Mouse (Mus musculus) C2C12 (cell line): ENCODE results near the gene Tex36. TPM values are rescaled to one million over a fixed set of nuclear protein-coding genes. Genes with fewer than 3 reads are reported as not detected.

ENCODE experiments used
- H3K27me3 ChIP-seq: one replicate; pipeline ENCODE4 v1.6.1; 2011; ENCODE audit not compliant: control insufficient read depth, insufficient read depth, insufficient read length
- H3K36me3 ChIP-seq: one replicate; pipeline ENCODE4 v1.6.1; 2011; ENCODE audit not compliant: control insufficient read depth, insufficient read depth
- H3K4me3 ChIP-seq: one replicate; pipeline ENCODE4 v1.5.1; 2011; ENCODE audit warnings: mild to moderate bottlenecking, control low read depth; ENCODE audit not compliant: poor library complexity, insufficient read depth, severe bottlenecking
- H3K79me2 ChIP-seq: one replicate; pipeline ENCODE4 v1.6.1; 2011; ENCODE audit not compliant: control insufficient read depth, insufficient read depth
- H3K79me3 ChIP-seq: one replicate; pipeline ENCODE4 v1.6.1; 2011; ENCODE audit warnings: low read depth, control low read depth
- H3ac ChIP-seq: one replicate; pipeline ENCODE3; 2011; ENCODE audit warnings: low read depth; ENCODE audit not compliant: control insufficient read depth, insufficient read length
- CEBPB ChIP-seq: IDR thresholded peaks from one replicate; pipeline ENCODE4 v1.6.1; 2011; ENCODE audit warnings: low read depth, mild to moderate bottlenecking, control low read depth, moderate library complexity
- CTCF ChIP-seq: IDR thresholded peaks from one replicate; pipeline ENCODE4 v1.5.1; 2011; ENCODE audit not compliant: control insufficient read depth, insufficient read depth, insufficient read length
- FOSL1 ChIP-seq: IDR thresholded peaks from one replicate; pipeline ENCODE4 v1.8.0; 2011; ENCODE audit warnings: mild to moderate bottlenecking, low read length; ENCODE audit not compliant: poor library complexity, insufficient read depth, severe bottlenecking
- MAX ChIP-seq: IDR thresholded peaks from one replicate; pipeline ENCODE4 v1.6.1; 2011; ENCODE audit warnings: mild to moderate bottlenecking, control low read depth
- MYOD1 ChIP-seq: IDR thresholded peaks from one replicate; pipeline ENCODE4 v1.6.1; 2011; ENCODE audit warnings: low read depth; ENCODE audit not compliant: control insufficient read depth, insufficient read length
- MYOG ChIP-seq: IDR thresholded peaks from one replicate; pipeline ENCODE4 v1.6.1; 2011; ENCODE audit not compliant: control insufficient read depth, insufficient read length; ENCODE audit errors: extremely low read depth
- USF1 ChIP-seq: IDR thresholded peaks from one replicate; pipeline ENCODE4 v1.6.1; 2011; ENCODE audit warnings: low read depth, mild to moderate bottlenecking, control low read depth, moderate library complexity
- polyA plus RNA-seq: library from polyadenylated mRNA; unstranded; fragments of >200 nt; fragmentation: generic; extraction: Trizol; gene quantifications from one replicate; pipeline ENCODE4 v1.2.1, GENCODE M21; 2012; ENCODE audit warnings: missing spikeins

The Tex36 gene
- polyA plus RNA-seq, 1 experiment = not detected

DNA sequence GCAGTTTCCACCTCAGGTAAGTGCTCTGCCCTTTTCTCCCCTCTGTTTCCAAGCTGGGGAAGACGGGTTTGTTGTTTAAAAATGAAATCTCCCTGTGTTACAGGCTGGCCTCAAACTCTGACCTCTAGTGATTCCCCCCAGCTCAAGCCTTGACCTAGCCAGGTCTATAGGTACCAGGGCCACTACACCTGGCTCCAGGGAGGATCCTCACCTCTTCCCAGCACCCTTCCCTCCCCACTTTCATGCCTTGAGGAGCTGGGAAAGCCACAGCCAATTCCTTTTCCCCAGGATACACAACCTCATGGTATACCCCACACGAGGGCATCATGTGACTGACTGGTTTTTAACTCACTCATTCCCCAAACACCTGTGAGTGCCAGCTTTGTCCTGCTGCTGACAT, 57.0 kb downstream of the Tex36 start:
- H3K36me3 ChIP-seq = no peaks in the 10 kb centered on the region
- H3K79me2 ChIP-seq = no peaks in the 10 kb centered on the region
- no peak overlapping the region for H3ac ChIP-seq
- TF ChIP-seq MAX (no peak), FOSL1 (no peak), MYOD1 (no peak), CTCF (no peak), CEBPB (no peak), MYOG (no peak), USF1 (no peak)
- H3K27me3 ChIP-seq = peaks cover 5% of the 10 kb centered on the region
- no peaks in the 10 kb centered on the region for H3K79me3 ChIP-seq
- H3K4me3 ChIP-seq = no peak overlapping the region

DNA sequence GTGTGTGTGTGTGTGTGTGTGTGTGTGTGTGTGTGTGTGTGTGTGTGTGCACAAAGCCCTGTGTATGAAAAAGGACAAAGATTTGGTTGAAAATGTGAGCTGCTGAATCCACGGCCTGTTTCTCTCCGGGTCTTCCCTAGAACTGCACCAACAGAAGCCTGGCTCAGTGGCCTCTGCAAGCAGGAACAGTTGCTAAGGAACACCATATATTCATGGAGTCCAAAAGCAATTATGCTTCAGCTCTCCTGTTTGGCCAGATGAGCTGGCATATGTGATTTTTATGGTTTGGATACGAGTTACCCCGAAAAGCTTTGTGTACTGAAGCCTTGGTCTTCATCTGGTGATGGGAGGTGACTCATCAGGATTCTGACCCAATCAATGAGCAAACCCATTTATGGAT, 58.8 kb downstream of the Tex36 start:
- Histone ChIP-seq H3K4me3 (no peak overlapping the region), H3K79me2 (no peaks in the 10 kb centered on the region), H3K36me3 (no peaks in the 10 kb centered on the region), H3K27me3 (peaks cover 5% of the 10 kb centered on the region), H3ac (no peak overlapping the region), H3K79me3 (no peaks in the 10 kb centered on the region)
- TF ChIP-seq MAX = no peak
- no peak for TF ChIP-seq USF1
- no peak for TF ChIP-seq MYOD1
- no peak for TF ChIP-seq MYOG
- no peak for TF ChIP-seq CTCF
- no peak for TF ChIP-seq CEBPB
- TF ChIP-seq FOSL1 = no peak

GRCm38 (mm10) chr7:133537366-133537765, 64.6 kb downstream of the Tex36 start:
- Histone ChIP-seq H3K36me3 (no peaks in the 10 kb centered on the region), H3K27me3 (peaks cover 3% of the 10 kb centered on the region), H3ac (no peak overlapping the region), H3K79me2 (no peaks in the 10 kb centered on the region), H3K4me3 (no peak overlapping the region), H3K79me3 (no peaks in the 10 kb centered on the region)
- TF ChIP-seq CTCF (no peak), MYOG (no peak), CEBPB (no peak), USF1 (no peak), FOSL1 (no peak), MAX (no peak), MYOD1 (no peak)

Other genes with a start within 250 kb of the Tex36 start
- 4.9 TPM for gene Edrf1, start 35.4 kb upstream of the Tex36 start, polyA plus RNA-seq
- gene Mmp21, start 77.9 kb upstream of the Tex36 start, polyA plus RNA-seq = not detected
- gene Bccip, start 107.2 kb upstream of the Tex36 start, polyA plus RNA-seq = 64.6 TPM
- 12.9 TPM for gene Uros, start 107.9 kb upstream of the Tex36 start, polyA plus RNA-seq
- 0.47 TPM for gene Fank1, start 174.7 kb upstream of the Tex36 start, polyA plus RNA-seq
- gene Dhx32, start 180.6 kb upstream of the Tex36 start, polyA plus RNA-seq = 27.0 TPM